Mouse (Mus musculus) left cerebral cortex, adult 8-10 months (tissue): ENCODE measurements around the gene Lbr. TPM values are rescaled to one million over a fixed set of nuclear protein-coding genes. Genes with fewer than 3 reads are reported as not detected.

ENCODE experiments used
- DNase-seq, 2 experiments: peaks; one replicate each; pipeline ENCODE4 v3.0.0; 2022; ENCODE audit warnings: low spot score in 2 of 2
- total RNA-seq, 4 experiments: library from RNA; stranded (reverse); gene quantifications; 2 replicates each; pipeline ENCODE4 v1.2.4; 2022

Gene Lbr
- total RNA-seq: 10 to 100 TPM; 12.1 to 15.2 (median 15.0) TPM

- DNase-seq: no peak
Measured at GRCm38 (mm10) chr1:181842781-181843180, at the start of gene Lbr. Lbr (minus strand) TSS chr1:181843046.

GRCm38 (mm10) chr1:181889670-181890069 lies 46.8 kb upstream of the Lbr start:
- DNase-seq: no peak

DNA sequence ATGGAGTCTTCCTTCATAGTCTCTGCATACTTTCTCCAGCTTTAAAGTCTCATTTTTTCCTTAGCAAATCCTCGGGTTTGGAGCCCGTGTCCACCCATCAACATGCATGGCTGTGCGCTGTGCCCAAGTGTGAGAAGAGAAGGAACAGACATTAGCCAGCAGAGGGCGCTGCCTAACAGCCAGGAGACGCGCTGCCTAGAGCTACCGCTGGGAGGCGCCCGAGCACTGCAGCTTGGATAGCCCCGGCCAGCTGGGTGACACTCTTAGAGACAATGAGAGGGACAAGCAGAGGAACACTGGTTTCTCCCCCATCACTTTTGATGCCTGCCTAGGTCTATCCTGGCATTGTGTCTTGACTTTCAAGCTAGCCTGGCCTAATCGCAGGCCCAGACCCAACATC lies 46.0 kb upstream of the Lbr start:
- peak; percentile 57 to 93 for DNase-seq

GRCm38 (mm10) chr1:181881532-181881931 lies 38.7 kb upstream of the Lbr start:
- peak in 1 of 2 experiments; percentile 26 for DNase-seq

GRCm38 (mm10) chr1:181880752-181881325 lies 38.0 kb upstream of the Lbr start:
- no peak for DNase-seq

- no peak for DNase-seq
Measured at GRCm38 (mm10) chr1:181878436-181878835, 35.6 kb upstream of the Lbr start.

DNA sequence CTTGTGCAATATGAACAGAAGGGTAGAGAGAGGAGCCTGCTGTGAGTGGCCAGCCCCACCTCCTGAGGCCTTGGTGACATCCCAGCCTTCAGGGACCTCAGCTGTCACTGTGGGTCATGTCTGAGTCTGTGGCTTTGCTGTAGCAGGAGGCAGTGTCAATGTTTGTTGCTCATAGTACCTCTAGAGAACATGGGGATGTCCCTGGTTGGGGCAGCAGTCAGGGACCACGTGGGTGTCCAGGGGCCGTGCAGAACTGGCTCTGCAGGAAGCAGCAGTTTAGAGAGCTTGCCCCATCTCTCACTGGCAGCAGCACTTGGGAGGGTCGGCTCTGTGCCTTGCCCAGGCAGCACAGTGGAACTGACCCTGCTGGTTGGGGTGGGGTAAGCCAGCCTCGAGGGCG lies 34.2 kb upstream of the Lbr start:
- no peak for DNase-seq

DNA sequence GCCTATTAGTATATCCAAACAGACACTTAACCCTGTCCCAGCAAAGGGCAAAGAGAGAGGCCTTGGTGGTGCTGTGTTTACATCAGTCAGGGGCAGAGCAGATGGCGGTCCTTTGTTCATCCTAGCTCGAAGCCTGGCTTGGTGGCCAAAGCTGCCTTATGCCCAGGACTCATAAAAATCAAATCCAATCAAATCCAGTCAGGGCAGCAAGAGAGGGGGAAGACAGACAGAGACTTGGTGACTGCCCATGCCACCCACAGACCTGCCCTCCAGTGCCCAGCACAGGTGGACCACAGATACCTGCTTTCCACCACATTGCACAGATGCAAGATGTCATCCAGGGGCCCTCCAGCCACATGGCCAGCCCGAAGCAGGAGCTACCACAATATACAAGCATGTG lies 33.8 kb upstream of the Lbr start:
- no peak for DNase-seq

DNA sequence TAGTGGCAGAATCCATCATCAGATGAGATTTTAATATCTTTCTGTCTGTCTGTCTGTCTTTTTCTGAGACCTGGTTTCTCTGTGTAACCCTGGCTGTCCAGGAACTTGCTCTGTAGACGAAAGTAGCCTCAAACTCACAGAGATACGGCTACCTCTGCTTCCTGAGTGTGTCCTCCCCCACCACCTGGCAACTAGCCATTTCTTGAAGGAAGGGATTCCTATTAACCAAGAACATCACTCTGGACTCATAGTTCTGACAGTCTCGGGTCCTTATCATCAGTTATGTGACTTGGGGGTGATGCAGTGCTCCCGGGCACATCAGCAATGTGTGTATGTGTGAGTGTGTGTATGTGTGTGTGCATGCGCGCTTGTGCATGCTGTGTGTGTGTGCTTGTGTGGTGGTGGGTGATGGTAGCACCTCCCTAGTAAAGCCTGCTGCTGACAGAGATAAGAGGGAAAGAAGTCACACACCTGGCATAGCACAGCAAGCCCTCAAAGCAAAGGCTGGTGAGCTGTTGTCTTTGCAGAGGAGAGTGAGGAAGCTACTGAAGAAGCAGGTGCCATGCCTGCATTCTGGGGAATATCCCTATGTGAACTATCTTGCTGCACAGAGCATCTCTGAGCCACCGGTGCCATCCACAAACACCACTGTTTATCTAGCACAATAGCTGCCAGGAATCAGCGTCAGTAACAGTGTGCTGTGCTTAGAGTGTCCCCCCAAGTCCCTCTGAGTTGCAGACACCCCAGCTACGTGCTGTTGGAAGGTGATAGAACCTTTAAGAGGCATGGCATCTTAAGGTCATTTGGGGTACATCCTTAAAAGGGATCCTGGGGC lies 30.5 kb upstream of the Lbr start:
- DNase-seq: no peak

GRCm38 (mm10) chr1:181872639-181873038 lies 29.8 kb upstream of the Lbr start:
- DNase-seq: no peak

DNA sequence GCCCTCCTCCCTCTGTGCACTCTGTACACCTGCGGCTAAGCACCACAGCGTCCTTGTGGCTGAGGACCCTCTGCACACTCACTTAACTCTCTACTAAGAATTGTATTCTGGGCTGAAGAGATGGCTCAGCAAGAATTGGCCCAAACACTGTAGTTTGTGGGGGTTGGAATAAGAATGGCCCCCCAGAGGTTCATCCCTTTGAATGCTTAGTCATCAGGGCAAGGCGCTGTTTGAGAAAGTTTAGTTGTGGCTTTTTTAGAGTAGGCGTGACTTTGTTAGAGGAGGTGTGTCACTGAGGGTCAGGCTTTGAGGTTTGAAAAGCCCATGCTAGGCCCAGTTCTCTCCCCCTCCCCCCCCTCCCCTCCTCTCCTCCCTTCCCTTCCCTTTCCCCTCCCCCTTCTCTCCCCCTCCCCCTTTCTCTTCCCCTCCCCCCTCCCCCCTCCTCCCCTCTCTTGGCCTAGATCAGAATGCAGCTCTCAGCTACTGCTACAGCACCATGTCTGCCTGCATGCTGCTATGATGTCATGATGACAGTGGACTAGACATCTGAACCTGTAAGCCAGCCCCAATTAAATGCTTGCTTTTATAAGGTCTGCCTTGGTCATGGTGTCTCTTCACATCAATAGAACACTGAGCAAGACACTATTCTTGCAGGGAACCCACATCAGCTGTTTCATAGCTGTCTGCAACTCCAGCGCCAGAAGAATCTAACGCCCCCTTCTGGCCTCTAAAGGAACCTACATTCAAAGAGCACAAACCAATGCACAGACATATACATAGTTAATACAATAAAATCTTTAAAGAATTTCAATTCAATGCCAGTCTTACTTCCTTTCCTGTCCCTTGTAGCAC lies 23.8 kb upstream of the Lbr start:
- no peak for DNase-seq

- no peak for DNase-seq
Measured at GRCm38 (mm10) chr1:181865863-181866216, 23.0 kb upstream of the Lbr start.

GRCm38 (mm10) chr1:181864971-181865862 lies 22.4 kb upstream of the Lbr start:
- no peak for DNase-seq

DNA sequence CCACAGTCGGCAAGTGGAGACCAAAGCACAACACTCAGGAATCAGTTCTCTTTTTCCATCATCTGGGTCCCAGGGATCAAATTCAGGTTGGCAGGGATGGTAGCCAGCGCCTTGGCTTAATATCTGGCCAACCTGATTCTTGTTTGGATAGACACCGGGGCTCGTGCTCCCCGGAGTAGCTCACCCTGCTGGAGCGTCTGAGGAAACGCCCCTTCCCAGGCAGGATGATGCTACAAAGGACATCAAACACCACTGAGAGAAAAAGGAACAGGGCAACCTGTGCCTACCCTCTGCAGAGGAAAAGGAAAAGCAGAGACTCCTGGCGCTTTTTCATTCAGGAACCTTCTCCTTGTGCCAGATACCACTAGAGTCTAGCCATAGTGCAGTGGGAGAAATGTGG lies 20.6 kb upstream of the Lbr start:
- no peak for DNase-seq

- no peak for DNase-seq
Measured at GRCm38 (mm10) chr1:181862676-181863374, 20.0 kb upstream of the Lbr start.

- no peak for DNase-seq
Measured at GRCm38 (mm10) chr1:181861181-181861902, 18.5 kb upstream of the Lbr start.

DNA sequence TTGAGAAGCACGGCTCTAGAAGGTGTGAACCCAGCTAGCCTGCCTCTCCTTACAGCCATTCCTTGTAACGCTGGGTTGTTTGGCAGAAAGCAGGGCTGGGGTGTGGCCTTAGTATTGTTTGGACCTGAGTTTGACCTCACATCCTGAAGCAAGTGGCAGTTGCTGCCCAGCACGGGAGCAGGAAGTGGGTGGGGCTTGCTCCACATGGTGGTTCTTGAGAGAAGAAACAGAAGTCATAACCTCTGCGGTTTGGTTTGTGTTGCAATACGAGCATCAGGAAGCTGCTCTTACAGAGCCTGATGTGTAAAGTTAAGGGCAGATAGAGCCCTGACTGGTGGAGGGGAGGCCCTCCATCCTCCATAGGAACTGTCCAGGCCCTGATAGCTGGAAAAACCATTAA lies 17.8 kb upstream of the Lbr start:
- DNase-seq: no peak

DNA sequence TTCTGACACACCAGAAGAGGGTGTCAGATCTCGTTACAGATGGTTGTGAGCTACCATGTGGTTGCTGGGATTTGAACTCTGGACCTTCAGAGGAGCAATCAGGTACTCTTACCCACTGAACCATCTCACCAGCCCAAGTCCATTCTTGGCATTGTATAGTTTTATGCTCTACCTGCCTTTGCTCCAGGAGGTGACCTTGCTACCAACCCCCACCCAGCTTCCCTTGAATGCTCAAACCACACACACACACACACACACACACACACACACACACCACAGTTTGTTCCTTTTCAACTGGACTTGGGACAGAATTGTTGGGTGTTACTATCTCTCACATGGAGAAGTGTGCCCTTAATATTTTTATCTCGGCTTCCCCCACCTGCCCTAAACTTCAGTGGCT lies 13.5 kb upstream of the Lbr start:
- no peak for DNase-seq

GRCm38 (mm10) chr1:181854829-181855228 lies 12.0 kb upstream of the Lbr start:
- no peak for DNase-seq
